Comparison of ENCODE assay signal across 10 mouse cellular contexts in genomic region chr12:107931476-107931875, GRCm38 (mm10).
DNase-seq lines count a peak whose midpoint lies in the region; ATAC-seq and TF ChIP-seq lines count a peak whose summit lies in the region.
"Had no signal": no experiment of that assay in that cellular context is flagged by ENCODE, and none has a peak within 500 bp of the region (broad histone marks: within the 10 kb centered on the region; RNA-seq: fewer than 3 reads in every experiment).

No protein-coding gene starts in this region.

- no peaks in the 10 kb centered on the region for H3K36me3 ChIP-seq in embryonic facial prominence, embryonic 12.5 days
- peaks cover 20% of the 10 kb centered on the region for H3K36me3 ChIP-seq in embryonic facial prominence, embryonic 10.5 days (replicated peaks)
- no peaks in the 10 kb centered on the region for H3K36me3 ChIP-seq in hindbrain, embryonic 15.5 days
- H3K36me3 ChIP-seq in neural tube, embryonic 15.5 days: no peaks in the 10 kb centered on the region

- ATAC-seq in embryonic facial prominence, embryonic 12.5 days (ENCODE audit: insufficient number of reproducible peaks, insufficient read depth, low FRiP score, low TSS enrichment): no peak
- ATAC-seq in hindbrain, embryonic 15.5 days (ENCODE audit: low FRiP score, low read depth): no peak
- no peak for ATAC-seq in neural tube, embryonic 15.5 days (ENCODE audit: low FRiP score)

- no peaks in the 10 kb centered on the region for H3K9me3 ChIP-seq in embryonic facial prominence, embryonic 12.5 days
- no peaks in the 10 kb centered on the region for H3K9me3 ChIP-seq in embryonic facial prominence, embryonic 10.5 days
- no peaks in the 10 kb centered on the region for H3K9me3 ChIP-seq in hindbrain, embryonic 15.5 days
- no peaks in the 10 kb centered on the region for H3K9me3 ChIP-seq in neural tube, embryonic 15.5 days (replicated peaks)

- H3K27ac ChIP-seq in embryonic facial prominence, embryonic 12.5 days: peak overlapping the region; percentile 71
- no peak overlapping the region for H3K27ac ChIP-seq in embryonic facial prominence, embryonic 10.5 days (replicated peaks)
- H3K27ac ChIP-seq in layer of hippocampus, adult 2 months: peak overlapping the region; percentile 90
- H3K27ac ChIP-seq in hindbrain, embryonic 15.5 days (replicated peaks): peak overlapping the region; percentile 54
- H3K27ac ChIP-seq in neural tube, embryonic 15.5 days (replicated peaks): peak overlapping the region; percentile 39; the same call in 1 of the 2 replicates

- H3K4me2 ChIP-seq in embryonic facial prominence, embryonic 12.5 days (replicated peaks): no peak overlapping the region
- H3K4me2 ChIP-seq in hindbrain, embryonic 15.5 days: peak overlapping the region; percentile 28; the same call in 1 of the 2 replicates
- peak overlapping the region; percentile 9; the same call in 1 of the 2 replicates for H3K4me2 ChIP-seq in neural tube, embryonic 15.5 days
- H3K4me2 ChIP-seq: liver, embryonic 11.5 days had no signal

- no peak overlapping the region for H3K9ac ChIP-seq in embryonic facial prominence, embryonic 12.5 days
- no peak overlapping the region for H3K9ac ChIP-seq in hindbrain, embryonic 15.5 days
- no peak overlapping the region for H3K9ac ChIP-seq in neural tube, embryonic 15.5 days (replicated peaks)

- no peak for DNase-seq in embryonic facial prominence, embryonic 10.5 days (ENCODE audit: low spot score)
- no peak for DNase-seq in layer of hippocampus, adult 2 months (ENCODE audit: low spot score in 2 of 2)
- no peak for DNase-seq in layer of hippocampus, postnatal 36 days
- no peak for DNase-seq in thymus, adult 18-20 months
- DNase-seq in adrenal gland, adult 8-10 months: no peak

- peaks cover 52% of the 10 kb centered on the region for H3K4me1 ChIP-seq in embryonic facial prominence, embryonic 12.5 days
- peaks cover 86% of the 10 kb centered on the region for H3K4me1 ChIP-seq in embryonic facial prominence, embryonic 10.5 days
- H3K4me1 ChIP-seq in hindbrain, embryonic 15.5 days (replicated peaks): peaks cover 88% of the 10 kb centered on the region
- peaks cover 93% of the 10 kb centered on the region for H3K4me1 ChIP-seq in neural tube, embryonic 15.5 days

- H3K4me3 ChIP-seq in embryonic facial prominence, embryonic 12.5 days: no peak overlapping the region
- H3K4me3 ChIP-seq in embryonic facial prominence, embryonic 10.5 days: no peak overlapping the region
- H3K4me3 ChIP-seq in layer of hippocampus, adult 2 months: no peak overlapping the region; the same call in 1 of the 2 replicates
- no peak overlapping the region for H3K4me3 ChIP-seq in hindbrain, embryonic 15.5 days
- H3K4me3 ChIP-seq in neural tube, embryonic 15.5 days (replicated peaks): no peak overlapping the region
- H3K4me3 ChIP-seq: erythroblast, embryonic 14.5 days had no signal

- TF ChIP-seq CTCF in layer of hippocampus, adult 2 months (conservative IDR thresholded peaks at IDR 0.05): no peak

- 59% methylated on average over 5 of the region's 5 CpGs for WGBS in embryonic facial prominence, embryonic 12.5 days
- WGBS in embryonic facial prominence, embryonic 10.5 days: 78% methylated on average over 5 of the region's 5 CpGs
- WGBS in hindbrain, embryonic 15.5 days: 71% methylated on average over 5 of the region's 5 CpGs
- 66% methylated on average over 5 of the region's 5 CpGs for WGBS in neural tube, embryonic 15.5 days

- H3K27me3 ChIP-seq in embryonic facial prominence, embryonic 12.5 days: no peaks in the 10 kb centered on the region
- H3K27me3 ChIP-seq in embryonic facial prominence, embryonic 10.5 days (replicated peaks; ENCODE audit: low read depth, poor library complexity, severe bottlenecking): no peaks in the 10 kb centered on the region
- no peaks in the 10 kb centered on the region for H3K27me3 ChIP-seq in hindbrain, embryonic 15.5 days
- no peaks in the 10 kb centered on the region for H3K27me3 ChIP-seq in neural tube, embryonic 15.5 days (replicated peaks)
